Mouse (Mus musculus): ENCODE data around the gene Mgat1.
"Not testable (repeated sequence)": the region's sequence is repeated elsewhere in the genome, so short reads cannot be mapped to it uniquely, and the experiment has no call there.

- not testable (repeated sequence) for TF ChIP-seq CTCF (conservative IDR thresholded peaks at IDR 0.05; ENCODE audit: low read length); NANOG (IDR thresholded peaks at IDR 0.05; ENCODE audit: borderline replicate concordance, low read length); POU5F1 (IDR thresholded peaks at IDR 0.05; ENCODE audit: borderline replicate concordance, low read length)
These were observed 41.0 kb downstream of the Mgat1 start, which contains the start of gene Olfr1392 for GRCm38 (mm10) chr11:49284982-49285381.
